Mouse (Mus musculus): ENCODE measurements around the gene Acads. TPM values are rescaled to one million over a fixed set of nuclear protein-coding genes. Genes with fewer than 3 reads are reported as not detected.
"Not testable (repeated sequence)": the region's sequence is repeated elsewhere in the genome, so short reads cannot be mapped to it uniquely, and the experiment has no call there.

Gene Acads
- 43.9 and 51.1 TPM in 2 replicates for polyA plus RNA-seq (2016; fragmentation: Nextera tagmentation; extraction: Ambion mirVana)

DNA sequence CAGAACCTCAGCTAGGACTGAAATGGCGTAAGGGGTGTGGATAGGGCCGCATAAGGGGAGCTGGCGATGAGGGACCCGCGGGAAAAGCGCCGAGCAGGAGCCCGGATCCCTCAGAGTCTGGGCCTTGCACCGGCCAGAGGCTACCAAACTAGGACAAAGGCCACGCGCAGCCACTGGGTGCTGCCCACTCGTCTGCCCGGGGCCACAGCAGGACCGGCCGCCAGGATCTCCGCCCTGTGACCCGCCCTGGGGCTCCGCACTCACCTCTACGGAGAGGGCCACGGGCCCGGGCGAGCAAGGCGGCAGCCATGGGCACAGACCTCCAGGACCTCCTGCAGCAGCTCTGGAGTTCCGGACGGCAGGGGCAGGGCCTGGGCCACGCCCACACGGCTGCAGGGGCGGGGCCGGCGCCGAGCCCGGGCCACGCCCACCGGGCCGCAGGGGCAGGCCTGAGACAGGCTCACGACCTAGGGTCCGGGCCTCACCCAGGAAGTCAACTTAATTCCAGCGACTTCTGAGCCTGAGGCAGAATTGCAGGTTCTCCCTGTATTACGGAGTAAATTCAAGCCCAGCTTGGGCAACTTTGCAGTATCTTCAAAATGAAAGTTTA is at the start of gene Acads:
Gene Acads (minus strand): TSS at position 386 of the 610 bp plus-strand sequence.
- WGBS (ENCODE audit: insufficient replicate concordance) = under 1% methylated on average over 38 of the region's 39 CpGs
- Histone ChIP-seq H3K36me3 (peaks cover 41% of the 10 kb centered on the region), H3K27ac (peak within 1 kb of the TSS; percentile 66), H3K9me3 (replicated peaks) (no peaks in the 10 kb centered on the region), H3K4me3 (peak within 1 kb of the TSS; percentile 76), H3K4me2 (peak within 1 kb of the TSS; percentile 90), H3K9ac (peak within 1 kb of the TSS; percentile 79), H3K4me1 (peaks cover 35% of the 10 kb centered on the region), H3K27me3 (replicated peaks) (no peaks in the 10 kb centered on the region)
- peak; percentile 91 for ATAC-seq

GRCm38 (mm10) chr5:115167396-115167795 is 48.2 kb upstream of the Acads start:
- Histone ChIP-seq H3K4me1 (peaks cover 37% of the 10 kb centered on the region), H3K27ac (peak overlapping the region; percentile 20; the same call in 1 of the 2 replicates), H3K4me3 (no peak overlapping the region), H3K36me3 (no peaks in the 10 kb centered on the region), H3K4me2 (no peak overlapping the region), H3K9ac (no peak overlapping the region), H3K9me3 (replicated peaks) (no peaks in the 10 kb centered on the region), H3K27me3 (replicated peaks) (0 out of 2 replicates have a peak, but pooled peaks cover 2% of the 10 kb centered on the region)
- ATAC-seq = no peak
- WGBS (ENCODE audit: insufficient replicate concordance) = 30% methylated on average over 6 of the region's 6 CpGs

- Histone ChIP-seq H3K4me2 (no peak overlapping the region), H3K9me3 (replicated peaks) (no peaks in the 10 kb centered on the region), H3K4me3 (no peak overlapping the region), H3K9ac (no peak overlapping the region), H3K27me3 (replicated peaks) (no peaks in the 10 kb centered on the region), H3K4me1 (peaks cover 37% of the 10 kb centered on the region), H3K36me3 (no peaks in the 10 kb centered on the region), H3K27ac (peak overlapping the region; percentile 20; the same call in 1 of the 2 replicates)
- 72% methylated on average over 7 of the region's 7 CpGs for WGBS (ENCODE audit: insufficient replicate concordance)
- no peak for ATAC-seq
Measured at GRCm38 (mm10) chr5:115166815-115167194, 47.7 kb upstream of the Acads start.

DNA sequence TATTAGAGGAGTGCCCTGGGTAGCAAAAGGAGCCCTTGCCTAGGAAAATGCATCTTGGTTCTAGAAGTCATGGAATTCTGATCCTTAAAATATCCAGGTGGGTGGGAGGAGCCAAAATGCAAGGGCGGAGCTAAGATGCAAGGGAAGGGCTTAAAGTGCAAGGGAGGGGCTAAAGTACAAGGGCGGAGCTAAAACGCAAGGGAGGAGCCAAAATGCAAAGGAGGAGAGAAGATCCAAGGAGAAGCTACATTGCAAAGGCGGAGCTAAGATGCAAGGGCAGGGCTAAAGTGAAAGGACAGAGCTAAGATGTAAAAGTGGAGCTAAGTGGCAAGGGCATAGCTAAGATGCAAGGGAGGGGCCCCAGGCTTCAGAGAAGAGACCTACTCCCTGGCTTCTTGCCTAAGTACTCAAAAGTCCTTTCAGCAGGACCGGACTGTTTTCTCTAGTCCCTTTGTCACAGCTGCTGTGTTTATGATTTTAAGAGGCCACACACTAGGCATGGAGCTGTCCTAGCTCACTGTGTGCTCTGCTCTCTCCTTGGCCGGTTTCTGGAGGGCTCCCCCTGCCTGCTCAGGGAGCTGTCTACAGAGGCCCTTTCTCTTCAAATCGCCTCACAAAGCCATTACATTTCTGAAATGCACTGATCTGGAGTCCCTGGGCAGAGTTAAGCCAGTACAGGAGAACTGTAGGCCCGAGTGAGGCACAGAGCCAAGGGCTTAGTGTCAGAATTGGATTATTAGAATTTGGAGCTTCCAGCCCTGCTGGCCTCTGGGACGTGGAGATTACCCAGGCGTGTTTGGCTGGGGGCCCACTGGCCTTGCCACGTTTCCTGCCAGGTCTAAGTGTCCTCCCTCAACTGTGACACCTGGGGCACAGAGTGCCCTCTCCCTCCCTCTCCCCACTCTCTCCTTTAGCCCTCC is 47.0 kb upstream of the Acads start:
- Histone ChIP-seq H3K27ac (peak overlapping the region; percentile 20; the same call in 1 of the 2 replicates), H3K9ac (no peak overlapping the region), H3K4me3 (no peak overlapping the region), H3K4me2 (no peak overlapping the region), H3K9me3 (replicated peaks) (no peaks in the 10 kb centered on the region), H3K4me1 (peaks cover 42% of the 10 kb centered on the region), H3K27me3 (replicated peaks) (no peaks in the 10 kb centered on the region), H3K36me3 (no peaks in the 10 kb centered on the region)
- WGBS (ENCODE audit: insufficient replicate concordance) = 58% methylated on average over 11 of the region's 11 CpGs
- no peak for ATAC-seq

- Histone ChIP-seq H3K9me3 (replicated peaks) (no peaks in the 10 kb centered on the region), H3K4me3 (no peak overlapping the region), H3K4me2 (no peak overlapping the region), H3K27me3 (replicated peaks) (no peaks in the 10 kb centered on the region), H3K9ac (no peak overlapping the region), H3K27ac (no peak overlapping the region), H3K36me3 (no peaks in the 10 kb centered on the region), H3K4me1 (peaks cover 50% of the 10 kb centered on the region)
- no peak for ATAC-seq
- 47% methylated on average over 9 of the region's 9 CpGs for WGBS (ENCODE audit: insufficient replicate concordance)
Measured at GRCm38 (mm10) chr5:115165351-115165750, 46.2 kb upstream of the Acads start.

DNA sequence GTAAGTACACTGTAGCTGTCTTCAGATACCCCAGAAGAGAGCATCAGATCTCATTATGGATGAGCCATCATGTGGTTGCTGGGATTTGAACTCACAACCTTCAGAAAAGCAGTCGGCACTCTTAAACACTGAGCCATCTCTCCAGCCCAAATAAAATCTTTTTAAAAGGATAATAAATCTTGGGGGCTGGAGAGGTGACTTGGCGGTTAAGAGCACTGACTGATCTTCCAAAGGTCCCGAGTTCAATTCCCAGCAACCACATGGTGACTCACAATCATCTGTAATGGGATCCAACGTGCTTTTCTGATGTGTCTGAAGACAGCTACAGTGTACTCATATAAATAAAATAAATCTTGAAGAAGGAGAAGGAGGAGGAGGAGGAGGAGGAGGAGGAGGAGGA is 45.3 kb upstream of the Acads start:
- not testable (repeated sequence) for H3K4me2 ChIP-seq; ATAC-seq; H3K9me3 ChIP-seq (replicated peaks)

GRCm38 (mm10) chr5:115163563-115163962 is 44.4 kb upstream of the Acads start:
- 40% methylated on average over 8 of the region's 8 CpGs for WGBS (ENCODE audit: insufficient replicate concordance)
- ATAC-seq = no peak
- Histone ChIP-seq H3K9me3 (replicated peaks) (no peaks in the 10 kb centered on the region), H3K27me3 (replicated peaks) (no peaks in the 10 kb centered on the region), H3K36me3 (no peaks in the 10 kb centered on the region), H3K4me2 (peak overlapping the region; percentile 19; the same call in 1 of the 2 replicates), H3K9ac (no peak overlapping the region), H3K4me3 (no peak overlapping the region), H3K4me1 (peaks cover 65% of the 10 kb centered on the region), H3K27ac (no peak overlapping the region)

More for the DNA sequence above, 45.3 kb upstream of the Acads start:
- H3K4me3 ChIP-seq; H3K27me3 ChIP-seq (replicated peaks); H3K36me3 ChIP-seq; H3K9ac ChIP-seq; H3K27ac ChIP-seq: not testable (repeated sequence)
- H3K4me1 ChIP-seq = peaks cover 57% of the 10 kb centered on the region
- WGBS (ENCODE audit: insufficient replicate concordance) = 71% methylated on average over 4 of the region's 4 CpGs

GRCm38 (mm10) chr5:115161940-115162279 is 42.8 kb upstream of the Acads start:
- not testable (repeated sequence) for H3K36me3 ChIP-seq; H3K27me3 ChIP-seq (replicated peaks); H3K27ac ChIP-seq; H3K4me2 ChIP-seq; ATAC-seq; H3K4me3 ChIP-seq; H3K9ac ChIP-seq; H3K9me3 ChIP-seq (replicated peaks)
- WGBS (ENCODE audit: insufficient replicate concordance) = 86% methylated on average over 1 of the region's 1 CpGs
- peaks cover 61% of the 10 kb centered on the region for H3K4me1 ChIP-seq

GRCm38 (mm10) chr5:115161064-115161939 is 42.2 kb upstream of the Acads start:
- Histone ChIP-seq H3K4me1 (peaks cover 61% of the 10 kb centered on the region), H3K4me2 (peak overlapping the region; percentile 31; the same call in 1 of the 2 replicates), H3K36me3 (no peaks in the 10 kb centered on the region), H3K27me3 (replicated peaks) (no peaks in the 10 kb centered on the region), H3K4me3 (no peak overlapping the region), H3K9me3 (replicated peaks) (no peaks in the 10 kb centered on the region), H3K27ac (no peak overlapping the region), H3K9ac (no peak overlapping the region)
- ATAC-seq = no peak
- WGBS (ENCODE audit: insufficient replicate concordance) = 29% methylated on average over 13 of the region's 13 CpGs

DNA sequence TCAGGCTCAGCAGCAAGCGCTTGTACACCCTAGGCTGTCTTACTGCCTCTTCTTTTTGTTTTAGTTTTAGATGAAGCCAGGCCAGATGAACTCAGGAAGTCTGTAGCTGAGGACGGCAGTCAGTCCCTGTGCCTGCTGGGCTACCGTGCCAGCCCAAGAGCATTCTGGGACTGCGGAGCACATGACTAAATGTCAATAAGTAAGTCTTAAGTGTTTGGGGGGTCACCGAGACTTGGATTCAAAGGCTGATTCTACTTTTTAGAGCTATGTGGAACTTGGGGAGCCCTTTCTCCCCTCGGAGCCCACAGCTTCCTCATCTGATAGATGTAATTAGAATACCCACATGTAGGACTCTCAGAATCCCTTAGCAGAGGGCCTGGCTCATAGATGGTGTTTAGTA is 41.5 kb upstream of the Acads start:
- Histone ChIP-seq H3K9me3 (replicated peaks) (no peaks in the 10 kb centered on the region), H3K9ac (no peak overlapping the region), H3K4me1 (peaks cover 62% of the 10 kb centered on the region), H3K27ac (no peak overlapping the region), H3K4me2 (no peak overlapping the region; the same call in 1 of the 2 replicates), H3K4me3 (no peak overlapping the region), H3K27me3 (replicated peaks) (no peaks in the 10 kb centered on the region), H3K36me3 (no peaks in the 10 kb centered on the region)
- WGBS (ENCODE audit: insufficient replicate concordance) = 59% methylated on average over 6 of the region's 6 CpGs
- ATAC-seq = no peak

DNA sequence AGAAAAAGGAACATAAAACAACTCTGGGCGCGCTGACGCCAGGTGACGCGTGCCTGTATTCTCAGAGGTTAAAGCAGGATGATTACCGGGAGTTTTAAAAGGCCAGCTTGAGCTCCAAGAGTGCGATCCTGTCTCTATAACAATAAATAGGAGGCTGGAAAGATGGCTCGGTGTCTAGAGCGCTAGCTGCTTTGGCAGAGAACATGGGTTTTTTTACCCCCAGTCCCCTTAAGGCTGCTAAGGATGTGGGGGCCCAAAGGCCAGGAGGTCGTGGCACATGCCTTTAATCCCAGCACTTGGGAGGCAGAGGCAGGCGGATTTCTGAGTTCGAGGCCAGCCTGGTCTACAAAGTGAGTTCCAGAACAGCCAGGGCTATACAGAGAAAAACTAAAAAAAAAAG is 40.0 kb upstream of the Acads start:
- Histone ChIP-seq H3K9ac (peak overlapping the region; percentile 94), H3K4me3 (peak overlapping the region; percentile 92), H3K4me2 (peak overlapping the region; percentile 99), H3K9me3 (replicated peaks) (no peaks in the 10 kb centered on the region), H3K27ac (peak overlapping the region; percentile 89), H3K27me3 (replicated peaks) (no peaks in the 10 kb centered on the region), H3K36me3 (no peaks in the 10 kb centered on the region), H3K4me1 (peaks cover 77% of the 10 kb centered on the region)
- no peak for ATAC-seq
- 36% methylated on average over 12 of the region's 12 CpGs for WGBS (ENCODE audit: insufficient replicate concordance)

All from liver, embryonic 12.5 days (tissue).